Mouse (Mus musculus): ENCODE data around the gene Isoc2a. TPM values are rescaled to one million over a fixed set of nuclear protein-coding genes. Genes with fewer than 3 reads are reported as not detected.

The Isoc2a gene
- total RNA-seq (2017), result 7.1 and 9.0 TPM in 2 replicates

DNA sequence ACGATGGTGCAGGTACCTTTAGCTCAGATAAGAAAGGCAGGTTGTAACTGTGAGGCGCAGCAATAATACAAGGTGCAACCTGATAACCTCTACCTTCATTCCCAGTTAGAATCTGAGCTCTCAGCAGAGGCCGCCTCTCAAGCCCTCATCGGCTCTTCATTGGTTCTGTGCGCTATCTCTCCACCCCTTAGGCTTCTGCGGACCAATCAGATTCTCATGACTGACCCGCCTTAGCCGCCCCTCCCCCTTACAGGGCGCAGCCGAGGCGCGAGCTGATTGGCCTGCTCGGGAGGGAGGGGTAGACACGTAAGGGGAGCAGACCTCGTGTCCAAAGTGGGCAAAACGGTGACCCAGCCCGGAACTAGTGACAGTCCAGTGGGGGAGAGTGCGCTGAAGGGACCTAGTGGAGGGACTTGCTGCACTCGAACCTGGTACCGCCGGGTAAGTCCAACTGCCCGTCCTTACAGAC lies at the start of gene Isoc2a:
Gene Isoc2a (plus strand): TSS at position 401 of the 469 bp plus-strand sequence.
- ATAC-seq (replicated peaks in 1 of 2; ENCODE audit: insufficient read depth in 1 of 2, low FRiP score in 2 of 2, low TSS enrichment in 1 of 2, low read depth in 1 of 2, poor library complexity in 2 of 2, severe bottlenecking in 2 of 2), result peak; percentile 100

DNA sequence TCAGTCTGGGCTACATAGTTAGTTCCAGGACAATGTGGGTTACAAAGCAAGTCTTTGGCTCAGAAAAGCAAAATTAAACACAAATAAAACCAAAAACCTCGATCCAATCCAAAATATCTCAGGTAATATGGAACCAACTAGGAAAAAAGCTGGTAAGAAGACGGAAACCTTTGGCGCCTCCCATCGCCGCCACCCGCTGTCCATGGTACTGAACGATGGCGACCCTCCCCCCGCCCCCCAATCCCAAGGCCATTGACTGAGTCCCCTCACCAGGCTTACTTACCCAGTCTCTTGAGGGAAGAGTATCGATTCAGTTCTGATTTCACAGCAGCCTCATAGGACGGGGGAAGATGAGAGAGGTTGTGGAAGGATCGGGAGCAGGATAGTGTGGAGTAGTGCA lies 46.5 kb upstream of the Isoc2a start:
- ATAC-seq (replicated peaks in 1 of 2; ENCODE audit: insufficient read depth in 1 of 2, low FRiP score in 2 of 2, low TSS enrichment in 1 of 2, low read depth in 1 of 2, poor library complexity in 2 of 2, severe bottlenecking in 2 of 2), result no peak

DNA sequence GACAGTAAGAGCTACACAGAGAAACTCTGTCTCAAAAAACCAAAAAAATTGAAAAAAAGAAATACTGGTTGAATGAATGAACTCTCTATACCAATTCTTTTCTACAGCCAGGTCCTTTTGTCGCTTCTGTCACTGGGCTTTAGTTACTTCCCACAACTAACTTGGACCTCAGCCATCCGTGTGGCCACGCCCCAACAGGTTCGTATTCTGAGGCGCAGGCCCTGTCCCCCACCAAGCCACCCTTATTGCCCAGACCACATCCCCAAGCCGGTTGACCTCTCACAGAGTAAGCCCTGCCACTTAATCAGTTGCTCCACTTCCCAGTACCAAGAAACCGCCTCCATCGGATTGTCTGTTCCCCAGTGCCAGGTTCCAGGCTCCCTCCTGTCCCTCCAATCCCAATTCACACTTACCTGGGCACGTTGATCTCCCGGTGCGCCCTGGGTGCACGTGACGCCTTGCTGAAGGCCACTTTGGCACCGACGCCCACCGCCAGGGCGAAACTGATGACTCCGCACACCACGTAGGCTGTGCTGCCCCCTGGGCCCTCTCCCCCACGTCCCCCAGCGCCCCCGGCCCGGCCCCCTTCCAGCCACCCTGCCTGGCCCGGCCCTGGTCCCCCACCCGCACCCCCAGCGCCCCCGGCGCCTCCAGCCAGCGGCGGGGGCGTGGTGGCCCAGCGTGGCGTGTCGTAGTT lies 41.2 kb upstream of the Isoc2a start:
- 0 out of 4 replicates have a peak, but pooled peaks of 1 of the 2 experiments have one; percentile 21 for ATAC-seq (replicated peaks in 1 of 2; ENCODE audit: insufficient read depth in 1 of 2, low FRiP score in 2 of 2, low TSS enrichment in 1 of 2, low read depth in 1 of 2, poor library complexity in 2 of 2, severe bottlenecking in 2 of 2)

DNA sequence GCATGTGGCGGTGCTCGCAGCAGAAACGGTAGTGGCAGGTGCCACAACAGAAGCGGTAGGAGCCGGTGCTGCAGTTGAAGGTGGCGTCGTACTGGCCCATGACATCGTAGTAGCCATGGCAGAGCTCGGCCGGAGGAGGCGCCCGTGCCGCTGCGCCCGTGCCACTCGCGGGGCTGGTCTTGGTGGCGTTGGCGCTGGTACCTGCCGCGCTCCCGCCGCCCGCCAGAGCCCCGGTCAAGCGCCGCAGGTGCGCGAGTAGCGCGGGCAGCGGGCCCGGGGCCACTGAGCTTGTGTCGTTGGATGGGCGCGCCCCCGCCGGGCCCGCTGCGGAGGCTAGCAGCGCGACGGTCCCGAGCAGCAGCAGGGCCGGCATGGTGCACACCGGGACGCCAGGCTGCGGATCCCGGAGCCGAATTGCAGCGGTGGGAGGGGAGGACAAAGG lies 40.6 kb upstream of the Isoc2a start:
- ATAC-seq (replicated peaks in 1 of 2; ENCODE audit: insufficient read depth in 1 of 2, low FRiP score in 2 of 2, low TSS enrichment in 1 of 2, low read depth in 1 of 2, poor library complexity in 2 of 2, severe bottlenecking in 2 of 2), result peak; percentile 95 to 98

DNA sequence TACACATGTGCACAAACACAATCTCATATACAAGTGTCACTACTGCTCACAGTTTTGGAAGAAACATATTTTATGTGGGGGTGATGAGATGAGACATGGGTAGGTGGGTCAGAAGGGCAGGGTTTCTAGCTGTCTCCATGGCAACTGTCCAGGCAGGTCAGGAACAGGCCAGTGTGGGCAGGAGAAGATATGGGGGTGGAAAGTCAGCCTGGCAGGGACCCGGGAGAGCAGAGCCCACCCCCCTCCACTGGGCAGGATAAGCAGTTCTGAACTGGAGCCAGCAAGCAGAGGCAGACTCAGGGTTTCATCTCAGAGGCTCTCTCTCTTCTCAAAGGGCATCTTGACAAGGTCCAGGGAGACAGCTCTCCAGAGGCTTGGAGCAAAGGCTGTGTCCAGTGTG lies 39.3 kb upstream of the Isoc2a start:
- no peak for ATAC-seq (replicated peaks in 1 of 2; ENCODE audit: insufficient read depth in 1 of 2, low FRiP score in 2 of 2, low TSS enrichment in 1 of 2, low read depth in 1 of 2, poor library complexity in 2 of 2, severe bottlenecking in 2 of 2)

DNA sequence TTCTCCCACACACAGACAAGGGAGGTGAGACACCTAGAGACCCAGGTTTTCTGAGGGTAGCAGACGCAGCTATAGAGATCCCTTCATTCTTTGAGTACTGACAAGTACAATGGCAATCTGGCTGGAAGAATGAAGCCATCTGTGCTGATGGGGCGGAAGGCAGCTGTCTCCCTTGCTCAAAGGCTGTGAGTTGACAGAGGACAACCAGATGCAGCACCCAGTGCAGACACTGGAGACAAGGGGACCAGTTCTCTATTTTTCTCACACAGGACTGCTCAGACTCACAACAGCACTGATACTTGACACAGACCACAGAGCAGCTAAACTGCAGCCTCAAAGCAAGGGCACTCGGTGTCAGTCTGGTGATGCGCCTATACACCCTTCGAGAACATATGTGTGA lies 34.9 kb upstream of the Isoc2a start:
- no peak for ATAC-seq (replicated peaks in 1 of 2; ENCODE audit: insufficient read depth in 1 of 2, low FRiP score in 2 of 2, low TSS enrichment in 1 of 2, low read depth in 1 of 2, poor library complexity in 2 of 2, severe bottlenecking in 2 of 2)

DNA sequence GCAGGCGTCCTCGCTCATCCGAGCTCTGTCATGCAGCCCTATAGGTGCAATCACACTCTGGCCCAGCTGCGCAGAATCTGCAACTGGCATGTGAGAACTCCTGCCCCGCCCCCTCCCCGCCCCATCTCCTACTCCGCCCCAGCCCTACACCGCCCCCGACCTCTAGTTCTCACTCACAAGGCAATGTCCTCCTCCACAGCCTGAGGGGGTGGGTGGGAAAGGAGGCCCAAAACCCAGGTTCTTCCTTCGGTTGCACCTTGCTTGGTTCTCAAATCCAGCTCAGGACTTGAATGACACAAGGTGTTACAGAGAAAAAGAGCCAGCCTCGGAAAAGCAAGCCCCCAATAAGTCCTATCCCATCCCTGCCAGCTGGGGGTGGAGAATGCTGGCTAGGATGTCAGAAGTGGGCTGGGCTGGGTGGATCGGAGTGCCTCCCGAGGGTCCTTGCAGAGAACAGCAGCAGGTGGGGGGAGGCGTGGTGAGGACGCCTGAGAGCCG lies 34.3 kb upstream of the Isoc2a start:
- peak in 1 of 2 experiments; percentile 49; a peak in 2 of 4 replicates for ATAC-seq (replicated peaks in 1 of 2; ENCODE audit: insufficient read depth in 1 of 2, low FRiP score in 2 of 2, low TSS enrichment in 1 of 2, low read depth in 1 of 2, poor library complexity in 2 of 2, severe bottlenecking in 2 of 2)

DNA sequence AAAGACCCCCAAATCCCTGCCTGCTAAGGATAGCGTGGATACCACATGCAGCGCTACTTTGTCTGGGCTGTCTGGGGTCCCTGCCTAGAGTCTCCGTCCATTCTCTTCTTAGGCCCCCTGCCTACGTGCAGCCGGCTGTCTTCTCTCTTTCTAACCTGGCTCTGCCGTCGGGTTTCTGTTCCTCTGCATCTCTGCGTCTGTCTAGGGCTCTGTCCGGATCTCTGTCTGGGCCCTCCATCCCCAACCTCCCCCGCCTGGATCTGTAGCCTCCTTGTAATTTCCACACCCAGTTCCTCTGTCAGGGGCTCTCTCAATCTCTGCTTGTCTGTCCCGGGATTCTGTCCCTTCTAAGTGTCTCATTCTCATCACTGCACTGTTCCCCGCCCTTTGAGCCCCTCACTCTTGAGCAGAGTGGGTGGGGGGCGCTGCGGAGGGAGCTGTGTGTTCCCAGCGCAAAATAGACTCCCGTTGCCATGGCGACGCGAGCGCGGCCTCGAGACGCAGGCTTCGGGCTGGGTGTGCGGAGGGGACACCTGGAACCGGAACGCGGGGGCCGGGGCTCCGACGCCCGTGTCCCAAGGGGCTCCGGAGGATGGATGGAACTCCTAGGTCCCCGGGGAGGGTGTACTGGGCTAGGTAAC lies 33.2 kb upstream of the Isoc2a start:
- ATAC-seq (replicated peaks in 1 of 2; ENCODE audit: insufficient read depth in 1 of 2, low FRiP score in 2 of 2, low TSS enrichment in 1 of 2, low read depth in 1 of 2, poor library complexity in 2 of 2, severe bottlenecking in 2 of 2), result no peak

DNA sequence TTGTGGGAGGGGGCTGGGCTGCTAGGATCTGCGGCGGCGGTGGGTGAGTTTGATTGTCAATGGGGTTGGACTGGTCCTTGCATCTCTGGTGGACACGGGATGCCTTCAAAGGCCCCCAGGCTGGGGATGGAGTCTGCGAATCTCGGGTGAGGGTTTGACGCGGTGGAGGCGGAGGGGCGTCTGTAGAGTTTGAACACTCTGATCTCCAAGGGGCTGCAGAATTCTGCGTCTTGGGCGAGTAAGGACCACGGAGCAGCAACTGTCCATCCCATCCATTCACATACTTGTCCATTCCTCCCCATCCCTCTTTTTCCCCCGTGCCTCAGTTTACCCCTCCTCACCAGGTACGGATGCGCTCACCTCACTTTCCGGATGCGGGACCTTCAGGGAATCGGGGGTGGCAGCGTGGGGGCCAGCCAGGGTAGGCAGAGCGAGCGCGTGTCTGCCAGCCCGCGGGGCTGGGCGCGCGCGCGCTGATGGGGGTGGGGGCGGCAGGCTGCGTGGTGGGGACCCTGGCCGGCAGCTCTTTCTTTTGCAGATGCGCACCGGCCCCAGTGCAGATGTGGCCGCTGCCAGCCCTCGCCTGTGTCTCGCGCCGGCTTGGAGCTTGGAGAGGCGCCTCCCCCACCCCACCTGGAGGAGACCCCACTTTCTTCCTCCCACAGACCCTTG lies 32.6 kb upstream of the Isoc2a start, which contains the start of gene Shisa7:
Gene Shisa7 (minus strand): TSS at position 452 of the 672 bp plus-strand sequence.
- ATAC-seq (replicated peaks in 1 of 2; ENCODE audit: insufficient read depth in 1 of 2, low FRiP score in 2 of 2, low TSS enrichment in 1 of 2, low read depth in 1 of 2, poor library complexity in 2 of 2, severe bottlenecking in 2 of 2), result no peak

DNA sequence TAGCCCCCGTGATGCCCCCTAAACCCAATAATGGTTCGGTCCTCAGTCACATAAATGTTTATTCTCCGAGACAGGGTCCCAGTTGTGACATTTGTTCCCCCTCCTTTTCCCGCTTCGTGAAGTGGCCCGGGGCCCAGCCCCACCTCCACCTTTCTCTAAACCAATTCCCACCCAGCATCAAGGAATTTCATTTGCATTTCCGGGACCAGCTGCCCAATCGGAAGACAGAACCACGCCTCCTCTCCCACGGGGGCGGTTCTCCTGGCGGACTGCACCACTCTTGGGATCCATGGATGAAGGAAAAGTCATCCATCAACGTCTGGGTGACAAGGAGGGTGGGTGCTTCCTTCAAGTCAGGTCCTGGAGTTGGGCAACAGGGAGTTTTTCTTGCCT lies 32.0 kb upstream of the Isoc2a start:
- no peak for ATAC-seq (replicated peaks in 1 of 2; ENCODE audit: insufficient read depth in 1 of 2, low FRiP score in 2 of 2, low TSS enrichment in 1 of 2, low read depth in 1 of 2, poor library complexity in 2 of 2, severe bottlenecking in 2 of 2)

DNA sequence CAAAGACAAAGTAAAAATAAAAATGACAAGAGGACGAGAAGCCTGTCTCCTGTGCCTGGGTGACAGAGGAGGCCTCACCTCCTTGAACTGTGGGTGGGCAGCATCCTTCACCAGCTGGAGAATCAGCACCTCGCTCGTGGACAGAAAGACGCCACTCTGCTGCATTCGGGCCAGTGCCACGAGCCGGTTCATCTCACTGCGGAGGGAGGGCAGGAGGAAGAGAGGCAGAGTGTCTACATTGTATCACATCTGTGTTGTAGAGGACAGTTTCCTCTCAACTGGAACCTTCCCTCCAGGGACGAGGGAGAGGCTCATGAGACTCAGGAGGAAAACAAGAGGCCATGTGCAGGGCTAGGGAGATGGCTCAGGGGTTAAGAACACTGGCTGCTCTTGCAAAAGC lies 27.6 kb upstream of the Isoc2a start:
- ATAC-seq (replicated peaks in 1 of 2; ENCODE audit: insufficient read depth in 1 of 2, low FRiP score in 2 of 2, low TSS enrichment in 1 of 2, low read depth in 1 of 2, poor library complexity in 2 of 2, severe bottlenecking in 2 of 2), result no peak

DNA sequence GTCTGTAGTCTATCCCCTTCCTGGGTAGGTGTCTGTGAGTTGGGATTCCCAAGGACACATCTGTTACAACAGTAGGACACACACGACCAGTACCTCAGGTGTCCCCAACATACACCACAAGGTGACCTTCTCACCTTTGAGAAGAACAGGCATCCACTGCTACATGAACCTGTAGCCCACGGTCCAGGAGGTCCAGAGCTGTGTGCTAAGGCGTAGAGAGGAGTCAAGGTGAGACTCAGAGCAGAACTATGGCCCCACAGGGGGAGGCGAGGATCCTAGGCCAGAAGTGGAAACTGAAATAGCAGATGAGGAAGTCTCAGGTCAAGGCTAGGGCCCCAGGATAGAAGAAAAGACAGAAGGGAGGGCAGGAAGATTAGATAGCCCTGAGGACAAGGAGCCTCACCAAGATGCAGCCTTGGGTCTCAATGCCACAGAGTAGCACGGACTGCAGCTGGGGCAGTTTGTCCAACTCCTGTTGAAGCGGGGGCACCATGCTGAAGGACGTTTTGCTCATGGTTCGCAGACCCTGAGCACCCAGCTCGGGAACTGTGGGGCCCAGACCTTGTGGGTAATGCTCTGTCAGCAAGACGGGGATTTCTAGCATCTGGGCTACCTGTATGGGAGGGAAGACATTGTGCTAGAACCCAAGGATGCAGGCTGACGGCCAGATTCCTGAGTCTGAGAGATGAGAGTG lies 26.2 kb upstream of the Isoc2a start:
- ATAC-seq (replicated peaks in 1 of 2; ENCODE audit: insufficient read depth in 1 of 2, low FRiP score in 2 of 2, low TSS enrichment in 1 of 2, low read depth in 1 of 2, poor library complexity in 2 of 2, severe bottlenecking in 2 of 2), result no peak

DNA sequence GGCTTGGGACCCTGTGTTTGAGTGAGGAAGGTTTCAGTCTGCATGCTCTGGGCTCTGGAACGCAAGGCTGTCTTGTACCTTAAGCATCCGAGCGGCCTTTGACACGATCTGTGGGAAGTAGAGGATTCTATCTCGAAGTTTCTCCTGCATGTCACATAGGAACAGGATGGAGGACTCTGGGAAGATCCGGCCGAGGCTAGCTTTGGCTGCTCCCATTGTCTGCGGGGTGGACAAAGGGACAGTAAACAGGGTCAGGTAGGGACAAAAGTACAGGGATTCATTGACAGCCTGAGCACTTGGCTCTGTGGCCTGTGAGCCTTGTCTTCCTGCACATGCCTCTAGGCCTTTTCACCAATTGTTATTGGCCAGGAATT lies 25.7 kb upstream of the Isoc2a start:
- ATAC-seq (replicated peaks in 1 of 2; ENCODE audit: insufficient read depth in 1 of 2, low FRiP score in 2 of 2, low TSS enrichment in 1 of 2, low read depth in 1 of 2, poor library complexity in 2 of 2, severe bottlenecking in 2 of 2), result no peak

DNA sequence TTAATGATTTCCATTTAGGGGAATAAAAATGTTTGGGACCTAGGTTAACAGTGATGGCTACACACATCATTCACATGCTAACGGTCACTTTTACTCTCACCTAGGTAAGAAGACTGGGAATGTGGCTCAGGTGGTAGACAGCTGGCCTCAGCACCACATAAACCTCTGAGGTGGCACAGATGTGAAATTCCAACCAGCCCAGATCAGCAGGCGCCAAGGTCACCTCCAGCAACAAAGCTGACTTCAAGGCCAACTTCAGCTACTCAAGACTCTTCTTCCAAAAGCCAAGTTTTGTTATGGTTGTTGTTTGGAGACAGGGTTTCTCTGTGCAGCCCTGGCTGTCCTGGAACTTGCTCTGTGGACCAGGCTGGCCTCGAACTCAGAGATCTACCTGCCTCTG lies 23.3 kb upstream of the Isoc2a start:
- ATAC-seq (replicated peaks in 1 of 2; ENCODE audit: insufficient read depth in 1 of 2, low FRiP score in 2 of 2, low TSS enrichment in 1 of 2, low read depth in 1 of 2, poor library complexity in 2 of 2, severe bottlenecking in 2 of 2), result no peak

DNA sequence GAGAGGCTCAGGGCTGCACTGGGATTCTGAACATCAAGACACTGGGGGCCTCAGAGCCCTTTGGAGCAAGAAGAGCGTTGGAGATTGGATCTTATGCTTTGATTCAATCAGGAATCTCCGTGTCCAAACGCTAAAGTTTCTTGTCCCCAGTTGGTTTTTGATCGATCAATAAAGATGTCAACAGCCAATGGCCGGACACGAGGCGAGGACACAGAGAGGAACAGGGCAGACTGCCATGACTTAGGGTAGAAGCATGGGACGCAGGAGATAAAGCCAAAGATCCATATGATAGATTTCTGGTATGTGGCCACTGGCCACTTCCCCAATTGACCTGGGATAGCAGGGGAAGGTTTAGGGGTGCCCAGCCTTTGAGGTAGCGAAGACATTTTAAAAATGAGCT lies 20.4 kb upstream of the Isoc2a start:
- no peak for ATAC-seq (replicated peaks in 1 of 2; ENCODE audit: insufficient read depth in 1 of 2, low FRiP score in 2 of 2, low TSS enrichment in 1 of 2, low read depth in 1 of 2, poor library complexity in 2 of 2, severe bottlenecking in 2 of 2)

DNA sequence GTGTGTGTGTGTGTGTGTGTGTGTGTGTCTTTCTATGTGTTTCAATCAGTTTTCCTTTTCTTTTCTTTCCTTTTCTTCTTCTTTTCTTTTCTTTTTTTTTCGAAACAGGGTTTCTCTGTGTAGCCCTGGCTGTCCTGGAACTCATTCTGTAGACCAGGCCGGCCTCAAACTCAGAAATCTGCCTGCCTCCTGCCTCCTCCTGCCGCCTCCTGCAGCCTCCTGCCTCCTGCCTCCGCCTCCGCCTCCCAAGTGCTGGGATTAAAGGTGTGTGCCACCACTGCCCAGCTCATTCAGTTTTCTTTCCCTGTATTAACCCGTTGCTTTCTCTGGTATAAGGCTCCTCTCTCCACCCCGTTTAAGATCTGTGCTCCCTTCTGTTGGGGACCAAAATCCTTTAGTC lies 19.6 kb upstream of the Isoc2a start:
- ATAC-seq (replicated peaks in 1 of 2; ENCODE audit: insufficient read depth in 1 of 2, low FRiP score in 2 of 2, low TSS enrichment in 1 of 2, low read depth in 1 of 2, poor library complexity in 2 of 2, severe bottlenecking in 2 of 2), result no peak

DNA sequence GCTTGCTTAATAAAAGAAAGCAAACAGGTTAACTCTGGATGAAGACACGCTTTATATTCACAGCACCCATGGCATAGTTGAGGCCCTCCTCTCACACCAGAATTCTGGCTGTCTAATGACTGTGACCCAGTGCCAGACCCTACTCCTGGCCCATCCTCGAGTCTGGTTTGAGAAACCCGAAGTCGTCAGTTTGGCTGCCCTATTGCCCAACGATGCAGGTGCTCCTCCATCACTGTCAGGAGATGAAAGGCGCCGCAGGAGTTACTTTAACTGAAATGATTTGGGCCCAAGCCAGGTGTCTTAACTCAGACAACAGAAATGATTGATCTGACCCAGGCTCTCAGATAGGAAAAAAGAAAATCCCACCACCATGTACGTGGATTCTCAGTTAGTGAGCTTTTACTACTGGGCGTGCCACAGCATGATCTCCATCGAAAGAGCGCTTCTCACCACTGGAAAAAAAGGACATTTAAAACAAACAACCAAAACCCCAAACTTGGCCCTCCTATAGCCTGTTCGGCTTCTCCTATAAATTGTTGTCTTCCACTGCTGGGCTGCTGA lies 17.5 kb upstream of the Isoc2a start:
- ATAC-seq (replicated peaks in 1 of 2; ENCODE audit: insufficient read depth in 1 of 2, low FRiP score in 2 of 2, low TSS enrichment in 1 of 2, low read depth in 1 of 2, poor library complexity in 2 of 2, severe bottlenecking in 2 of 2), result no peak

Data from hematopoietic stem cell, adult 5-6 weeks (primary cell).